Mouse (Mus musculus) cerebellum, adult 2 months (tissue): Measurements from ENCODE around the gene Mkrn3. TPM values are rescaled to one million over a fixed set of nuclear protein-coding genes. Genes with fewer than 3 reads are reported as not detected.

Experiments used
- DNase-seq, 2 experiments: peaks; one replicate each; pipeline ENCODE4 v3.0.0; 2021
- H3K27ac ChIP-seq: fragments of 200-500 bp; 2 replicates; pipeline ENCODE4 v1.5.1; 2012; ENCODE audit warnings: low read length, control low read depth, inconsistent platforms; ENCODE audit not compliant: insufficient read depth
- H3K27me3 ChIP-seq: fragments of 200-500 bp; 2 replicates; pipeline ENCODE4 v1.6.1; 2012; ENCODE audit warnings: inconsistent platforms, mild to moderate bottlenecking, low read length, moderate library complexity; ENCODE audit not compliant: control insufficient read depth, insufficient read depth
- H3K4me1 ChIP-seq: fragments of 200-500 bp; 2 replicates; pipeline ENCODE4 v1.6.1; 2011; ENCODE audit warnings: low read length; ENCODE audit not compliant: control insufficient read depth, insufficient read depth
- H3K4me3 ChIP-seq: fragments of 200-500 bp; replicated peaks from 2 replicates; pipeline ENCODE3; 2011; ENCODE audit warnings: mild to moderate bottlenecking, low read depth, low read length, control low read depth; ENCODE audit not compliant: insufficient read depth
- CTCF ChIP-seq: fragments of 200-500 bp; IDR thresholded peaks from 2 replicates; pipeline ENCODE4 v1.5.1; 2011; ENCODE audit warnings: low read depth, mild to moderate bottlenecking, control low read depth, low read length, moderate library complexity, borderline replicate concordance; ENCODE audit not compliant: insufficient read depth
- POLR2A ChIP-seq: fragments of 200-500 bp; IDR thresholded peaks from 2 replicates; pipeline ENCODE4 v1.6.1; 2011; ENCODE audit warnings: low read length, control low read depth, borderline replicate concordance; ENCODE audit not compliant: insufficient read depth
- WGBS: fragments of 180-500 bp; shearing (Covaris S2); methylation state at CpG from one replicate; pipeline ENCODE4 v1.1.7; 2018; 5-methylcytosine and 5-hydroxymethylcytosine counted together
- polyA plus RNA-seq: library from polyadenylated mRNA; depleted of rRNA; stranded (reverse); fragments of >200 nt; gene quantifications from 2 replicates; pipeline ENCODE4 v1.2.3, GENCODE M21; 2012

Gene Mkrn3
- polyA plus RNA-seq, 1 experiment = 6.9 TPM

GRCm38 (mm10) chr7:62436394-62436793 is 16.5 kb upstream of the Mkrn3 start:
- H3K27me3 ChIP-seq = no peaks in the 10 kb centered on the region
- DNase-seq = no peak
- WGBS = 47% methylated on average over 2 of the region's 2 CpGs
- no peak overlapping the region for H3K27ac ChIP-seq
- TF ChIP-seq POLR2A = no peak
- no peak for TF ChIP-seq CTCF
- H3K4me1 ChIP-seq = no peaks in the 10 kb centered on the region
- no peak overlapping the region for H3K4me3 ChIP-seq

- H3K4me1 ChIP-seq = no peaks in the 10 kb centered on the region
- no peak for DNase-seq
- no peak overlapping the region for H3K4me3 ChIP-seq
- H3K27ac ChIP-seq = no peak overlapping the region
- WGBS = 31% methylated on average over 3 of the region's 3 CpGs
- H3K27me3 ChIP-seq = no peaks in the 10 kb centered on the region
- TF ChIP-seq POLR2A (no peak), CTCF (no peak)
These were observed 13.3 kb upstream of the Mkrn3 start for GRCm38 (mm10) chr7:62433243-62433642.

GRCm38 (mm10) chr7:62428337-62428736 is 8.4 kb upstream of the Mkrn3 start:
- peak in 1 of 2 experiments; percentile 2 for DNase-seq
- 21% methylated on average over 8 of the region's 8 CpGs for WGBS

GRCm38 (mm10) chr7:62423210-62423609 is 3.3 kb upstream of the Mkrn3 start:
- H3K27ac ChIP-seq = no peak overlapping the region
- H3K4me1 ChIP-seq = no peaks in the 10 kb centered on the region
- WGBS = 24% methylated on average over 4 of the region's 4 CpGs
- H3K27me3 ChIP-seq = no peaks in the 10 kb centered on the region; the same call in 1 of the 2 replicates
- TF ChIP-seq CTCF (no peak), POLR2A (no peak)
- H3K4me3 ChIP-seq = no peak overlapping the region
- DNase-seq = no peak

More at GRCm38 (mm10) chr7:62428337-62428736, 8.4 kb upstream of the Mkrn3 start:
- Histone ChIP-seq H3K4me1 (no peaks in the 10 kb centered on the region), H3K27me3 (no peaks in the 10 kb centered on the region; the same call in 1 of the 2 replicates), H3K4me3 (no peak overlapping the region), H3K27ac (no peak overlapping the region)
- no peak for TF ChIP-seq POLR2A
- no peak for TF ChIP-seq CTCF

- H3K4me1 ChIP-seq = no peaks in the 10 kb centered on the region
- no peak overlapping the region for H3K27ac ChIP-seq
These were observed 627 bp upstream of the Mkrn3 start for GRCm38 (mm10) chr7:62420566-62420965.

GRCm38 (mm10) chr7:62419105-62419492 is 840 bp downstream of the Mkrn3 start:
- Histone ChIP-seq H3K4me3 (peak overlapping the region; percentile 55), H3K4me1 (no peaks in the 10 kb centered on the region), H3K27me3 (no peaks in the 10 kb centered on the region; the same call in 1 of the 2 replicates), H3K27ac (no peak overlapping the region)
- peak; percentile 21 to 31 for DNase-seq
- WGBS = 41% methylated on average over 17 of the region's 17 CpGs
- TF ChIP-seq CTCF (no peak), POLR2A (no peak)

More at GRCm38 (mm10) chr7:62420566-62420965, 627 bp upstream of the Mkrn3 start:
- no peaks in the 10 kb centered on the region; the same call in 1 of the 2 replicates for H3K27me3 ChIP-seq
- no peak overlapping the region for H3K4me3 ChIP-seq
- DNase-seq = no peak
- TF ChIP-seq CTCF = no peak
- WGBS = 32% methylated on average over 6 of the region's 6 CpGs

GRCm38 (mm10) chr7:62418346-62418745 is 1.6 kb downstream of the Mkrn3 start:
- Histone ChIP-seq H3K4me1 (no peaks in the 10 kb centered on the region), H3K27ac (no peak overlapping the region), H3K27me3 (no peaks in the 10 kb centered on the region), H3K4me3 (peak overlapping the region; percentile 55)
- peak; percentile 9 to 13 for DNase-seq
- 51% methylated on average over 9 of the region's 9 CpGs for WGBS
- no peak for TF ChIP-seq POLR2A
- TF ChIP-seq CTCF = no peak

GRCm38 (mm10) chr7:62416173-62416572 is 3.8 kb downstream of the Mkrn3 start:
- no peak overlapping the region for H3K27ac ChIP-seq
- H3K4me3 ChIP-seq = no peak overlapping the region
- no peak for DNase-seq
- H3K4me1 ChIP-seq = no peaks in the 10 kb centered on the region
- no peak for TF ChIP-seq POLR2A
- TF ChIP-seq CTCF = no peak
- no peaks in the 10 kb centered on the region for H3K27me3 ChIP-seq

- Histone ChIP-seq H3K27me3 (no peaks in the 10 kb centered on the region), H3K27ac (no peak overlapping the region)
- WGBS = 56% methylated on average over 1 of the region's 1 CpGs
These were observed 4.7 kb downstream of the Mkrn3 start for GRCm38 (mm10) chr7:62415222-62415621.

More at GRCm38 (mm10) chr7:62415222-62415621, 4.7 kb downstream of the Mkrn3 start:
- TF ChIP-seq CTCF = no peak
- no peak for TF ChIP-seq POLR2A
- Histone ChIP-seq H3K4me1 (no peaks in the 10 kb centered on the region), H3K4me3 (no peak overlapping the region)
- DNase-seq = no peak
